Mouse (Mus musculus) liver, adult 2 months (tissue): Measurements from ENCODE around the gene Slc20a1. TPM values are rescaled to one million over a fixed set of nuclear protein-coding genes. Genes with fewer than 3 reads are reported as not detected.

Source experiments
- DNase-seq: peaks from one replicate; pipeline ENCODE4 v3.0.0-alpha.2; 2011; ENCODE audit warnings: low read depth, low spot score; ENCODE audit errors: extremely low read depth
- H3K27ac ChIP-seq: fragments of 200-500 bp; replicated peaks from 2 replicates; pipeline ENCODE4 v1.5.1; 2012; ENCODE audit warnings: low read depth, mild to moderate bottlenecking, control low read depth, inconsistent platforms, low read length; ENCODE audit not compliant: insufficient read depth
- H3K27me3 ChIP-seq: fragments of 200-500 bp; 2 replicates; pipeline ENCODE4 v1.6.1; 2012; ENCODE audit warnings: mild to moderate bottlenecking, moderate library complexity, low read length, inconsistent platforms; ENCODE audit not compliant: control insufficient read depth, insufficient read depth
- H3K36me3 ChIP-seq: fragments of 200-500 bp; 2 replicates; pipeline ENCODE4 v1.6.1; 2012; ENCODE audit warnings: low read length, inconsistent platforms; ENCODE audit not compliant: control insufficient read depth, insufficient read depth
- H3K4me1 ChIP-seq: fragments of 200-500 bp; 2 replicates; pipeline ENCODE4 v1.6.1; 2011; ENCODE audit warnings: low read length; ENCODE audit not compliant: control insufficient read depth, insufficient read depth
- H3K4me3 ChIP-seq: fragments of 200-500 bp; 2 replicates; pipeline ENCODE4 v1.5.1; 2011; ENCODE audit warnings: low read depth, mild to moderate bottlenecking, control low read depth, low read length, moderate library complexity; ENCODE audit not compliant: insufficient read depth
- H3K79me2 ChIP-seq: fragments of 200-500 bp; 2 replicates; pipeline ENCODE4 v1.6.1; 2012; ENCODE audit warnings: inconsistent platforms, mild to moderate bottlenecking, low read length, moderate library complexity; ENCODE audit not compliant: control insufficient read depth, insufficient read depth
- H3K9ac ChIP-seq: fragments of 200-500 bp; 2 replicates; pipeline ENCODE4 v1.6.1; 2012; ENCODE audit warnings: low read depth, mild to moderate bottlenecking, control low read depth, inconsistent platforms, low read length
- CTCF ChIP-seq: fragments of 200-500 bp; IDR thresholded peaks from 2 replicates; pipeline ENCODE4 v1.5.1; 2011; ENCODE audit warnings: low read depth, low read length, control low read depth
- POLR2A ChIP-seq: fragments of 200-500 bp; IDR thresholded peaks from 2 replicates; pipeline ENCODE4 v1.6.1; 2011; ENCODE audit warnings: low read length, control low read depth; ENCODE audit not compliant: insufficient read depth; ENCODE audit errors: extremely low read depth
- WGBS: fragments of 180-500 bp; shearing (Covaris S2); methylation state at CpG from one replicate; pipeline ENCODE4 v1.1.7; 2018; 5-methylcytosine and 5-hydroxymethylcytosine counted together
- polyA plus RNA-seq: library from polyadenylated mRNA; depleted of rRNA; stranded (reverse); fragments of >200 nt; gene quantifications from 2 replicates; pipeline ENCODE4 v1.2.3, GENCODE M21; 2012
- total RNA-seq: library from RNA; depleted of rRNA; stranded (reverse); fragments of >200 nt; gene quantifications from 2 replicates; pipeline ENCODE4 v1.2.3, GENCODE M21; 2014

Gene Slc20a1
- total and polyA plus RNA-seq, 2 experiments = 9.4 to 36.0 TPM

- Histone ChIP-seq H3K4me3 (no peak overlapping the region), H3K27ac (no peak overlapping the region), H3K9ac (no peak overlapping the region), H3K36me3 (no peaks in the 10 kb centered on the region), H3K27me3 (no peaks in the 10 kb centered on the region), H3K4me1 (0 out of 2 replicates have a peak, but pooled peaks cover 4% of the 10 kb centered on the region), H3K79me2 (no peaks in the 10 kb centered on the region)
- TF ChIP-seq CTCF (no peak), POLR2A (no peak)
- 93% methylated on average over 4 of the region's 4 CpGs for WGBS
- DNase-seq = no peak
Measured at GRCm38 (mm10) chr2:129243005-129243404, 44.4 kb downstream of the Slc20a1 start.

DNA sequence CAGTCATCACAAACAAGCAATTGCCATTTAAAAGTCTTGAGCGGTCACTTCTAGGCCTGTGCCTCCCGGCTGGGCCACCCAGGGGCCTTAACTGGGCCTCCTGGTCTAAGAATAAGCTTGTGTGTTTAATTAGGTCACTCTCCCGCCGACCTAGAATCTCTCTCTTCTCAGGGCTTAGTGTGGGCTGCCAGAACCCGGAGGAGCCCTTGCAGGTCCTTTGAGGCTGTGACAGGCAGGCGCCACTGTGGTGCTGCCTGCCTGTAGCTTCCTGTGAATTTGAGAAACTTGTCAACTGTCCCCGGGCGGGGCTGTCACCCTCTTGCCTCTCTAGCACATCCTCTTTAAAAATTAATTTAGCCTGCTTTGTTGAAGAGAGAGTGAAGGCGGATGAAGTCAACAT, 45.2 kb downstream of the Slc20a1 start:
- H3K9ac ChIP-seq = no peak overlapping the region
- H3K27ac ChIP-seq = 0 out of 2 replicates have a peak overlapping the region, but pooled peaks have one; percentile 18
- DNase-seq = no peak
- H3K4me3 ChIP-seq = no peak overlapping the region
- H3K79me2 ChIP-seq = no peaks in the 10 kb centered on the region
- TF ChIP-seq CTCF (no peak), POLR2A (no peak)
- 0 out of 2 replicates have a peak, but pooled peaks cover 4% of the 10 kb centered on the region for H3K4me1 ChIP-seq
- 66% methylated on average over 9 of the region's 9 CpGs for WGBS
- H3K27me3 ChIP-seq = no peaks in the 10 kb centered on the region
- H3K36me3 ChIP-seq = no peaks in the 10 kb centered on the region

- peak; percentile 28 for DNase-seq
- no peak overlapping the region for H3K9ac ChIP-seq
- H3K4me3 ChIP-seq = no peak overlapping the region
- no peak for TF ChIP-seq POLR2A
- no peak for TF ChIP-seq CTCF
- H3K4me1 ChIP-seq = 0 out of 2 replicates have a peak, but pooled peaks cover 4% of the 10 kb centered on the region
- H3K79me2 ChIP-seq = no peaks in the 10 kb centered on the region
- H3K36me3 ChIP-seq = no peaks in the 10 kb centered on the region
- WGBS = 88% methylated on average over 20 of the region's 20 CpGs
- no peaks in the 10 kb centered on the region for H3K27me3 ChIP-seq
- H3K27ac ChIP-seq = no peak overlapping the region
Measured at GRCm38 (mm10) chr2:129244446-129245120, 46.0 kb downstream of the Slc20a1 start.

DNA sequence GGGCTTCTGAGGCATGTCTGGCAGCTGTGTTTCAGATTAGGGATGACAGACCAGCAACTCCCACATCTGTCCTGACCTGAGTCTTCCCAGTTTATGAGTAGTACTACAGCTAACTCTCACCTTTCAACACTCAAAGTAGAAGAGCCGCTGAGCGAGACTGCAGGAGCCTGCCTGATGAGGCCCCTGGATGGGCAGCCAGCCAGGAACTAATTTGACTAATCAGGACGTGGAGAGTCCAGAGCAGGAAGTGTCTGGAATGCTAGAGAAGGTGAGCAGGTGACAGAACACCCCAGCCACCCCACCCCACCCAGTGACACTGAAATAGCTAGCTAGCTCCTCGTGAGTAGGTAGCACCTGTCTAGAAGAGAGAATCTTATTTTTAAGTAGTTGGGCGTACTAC, 47.1 kb downstream of the Slc20a1 start:
- Histone ChIP-seq H3K79me2 (no peaks in the 10 kb centered on the region), H3K4me3 (no peak overlapping the region), H3K9ac (no peak overlapping the region), H3K27me3 (no peaks in the 10 kb centered on the region), H3K4me1 (0 out of 2 replicates have a peak, but pooled peaks cover 4% of the 10 kb centered on the region), H3K36me3 (no peaks in the 10 kb centered on the region), H3K27ac (no peak overlapping the region)
- DNase-seq = no peak
- WGBS = 82% methylated on average over 5 of the region's 5 CpGs
- TF ChIP-seq CTCF (no peak), POLR2A (no peak)

DNA sequence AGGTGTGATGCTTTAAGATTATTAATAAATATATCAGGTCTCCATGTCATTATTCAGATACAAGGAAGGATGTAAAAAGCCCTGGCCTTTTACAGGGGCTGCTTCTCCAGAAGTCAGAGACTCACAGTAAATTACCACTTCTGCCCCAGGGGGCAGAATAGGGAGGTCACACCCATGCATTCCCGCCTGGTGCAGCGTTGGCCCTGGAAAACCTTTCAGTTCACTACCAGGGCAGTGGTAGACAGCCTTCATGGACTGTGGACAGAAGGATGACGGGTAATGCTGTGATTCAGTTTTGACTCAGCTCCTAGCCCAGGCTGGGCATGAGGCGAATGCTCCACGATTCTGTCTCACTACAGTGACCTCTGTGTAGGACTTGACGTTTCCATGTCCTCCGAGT, 47.9 kb downstream of the Slc20a1 start:
- TF ChIP-seq POLR2A (no peak), CTCF (no peak)
- no peak for DNase-seq
- Histone ChIP-seq H3K4me3 (no peak overlapping the region), H3K79me2 (no peaks in the 10 kb centered on the region), H3K36me3 (no peaks in the 10 kb centered on the region), H3K27me3 (no peaks in the 10 kb centered on the region), H3K4me1 (0 out of 2 replicates have a peak, but pooled peaks cover 4% of the 10 kb centered on the region), H3K9ac (no peak overlapping the region), H3K27ac (no peak overlapping the region)
- WGBS = 90% methylated on average over 7 of the region's 7 CpGs

DNA sequence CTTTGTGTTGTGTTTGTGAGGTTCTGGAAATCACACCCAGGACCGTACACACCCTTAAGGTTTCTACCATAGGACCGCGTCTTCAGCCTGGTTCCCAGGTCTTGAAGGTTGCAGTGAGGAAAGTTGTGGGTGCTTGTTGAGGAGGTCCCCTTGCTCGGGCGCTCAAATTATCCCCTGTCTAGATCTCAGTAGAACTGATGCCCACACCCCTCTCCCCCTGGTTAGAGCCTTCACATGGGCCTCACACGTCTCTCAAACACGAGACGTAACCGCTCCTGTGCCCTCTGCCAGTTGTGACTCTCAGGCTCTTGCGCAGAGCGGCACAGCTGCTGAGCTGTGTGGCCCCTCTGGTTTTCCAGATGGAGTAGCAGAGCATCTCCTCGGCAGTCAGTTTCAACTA, 48.4 kb downstream of the Slc20a1 start:
- no peaks in the 10 kb centered on the region for H3K79me2 ChIP-seq
- no peak overlapping the region for H3K9ac ChIP-seq
- no peak overlapping the region for H3K27ac ChIP-seq
- TF ChIP-seq CTCF (no peak), POLR2A (no peak)
- no peak for DNase-seq
- H3K4me1 ChIP-seq = 0 out of 2 replicates have a peak, but pooled peaks cover 4% of the 10 kb centered on the region
- 95% methylated on average over 12 of the region's 12 CpGs for WGBS
- H3K27me3 ChIP-seq = no peaks in the 10 kb centered on the region
- H3K4me3 ChIP-seq = no peak overlapping the region
- H3K36me3 ChIP-seq = no peaks in the 10 kb centered on the region
